Mouse (Mus musculus) stomach, embryonic 14.5 days (tissue): ENCODE measurements around the gene Styk1. TPM values are rescaled to one million over a fixed set of nuclear protein-coding genes. Genes with fewer than 3 reads are reported as not detected.

Experiments
- ATAC-seq: fragments of 200-750 bp; cut with Nextera tagmentation; 2 replicates; pipeline ENCODE4 v1.8.0; 2017; ENCODE audit warnings: low read depth, moderate TSS enrichment; ENCODE audit not compliant: insufficient number of reproducible peaks, insufficient read depth, low FRiP score
- H3K27ac ChIP-seq: fragments of 300-500 bp; sonication (generic); 2 replicates; pipeline ENCODE4 v1.5.1; 2014; ENCODE audit warnings: mild to moderate bottlenecking, low read length, moderate library complexity, mixed read lengths
- H3K27me3 ChIP-seq: fragments of 300-500 bp; sonication (generic); 2 replicates; pipeline ENCODE4 v1.6.1; 2014; ENCODE audit warnings: low read length, control low read depth, mixed read lengths; ENCODE audit not compliant: control insufficient read depth, insufficient read depth
- H3K36me3 ChIP-seq: fragments of 300-500 bp; sonication (generic); 2 replicates; pipeline ENCODE4 v1.6.1; 2014; ENCODE audit warnings: mild to moderate bottlenecking, control low read depth, low read length, moderate library complexity, mixed read lengths; ENCODE audit not compliant: control insufficient read depth, insufficient read depth
- H3K4me1 ChIP-seq: fragments of 300-500 bp; sonication (generic); 2 replicates; pipeline ENCODE4 v1.6.1; 2014; ENCODE audit warnings: low read length, control low read depth, mixed read lengths; ENCODE audit not compliant: control insufficient read depth, insufficient read depth
- H3K4me2 ChIP-seq: fragments of 300-500 bp; sonication (generic); replicated peaks from 2 replicates; pipeline ENCODE4 v1.6.1; 2014; ENCODE audit warnings: low read depth, low read length, control low read depth
- H3K4me3 ChIP-seq: fragments of 300-500 bp; sonication (generic); 2 replicates; pipeline ENCODE4 v1.5.1; 2014; ENCODE audit warnings: low read depth, low read length, control low read depth
- H3K9ac ChIP-seq: fragments of 300-500 bp; sonication (generic); replicated peaks from 2 replicates; pipeline ENCODE4 v1.6.1; 2014; ENCODE audit warnings: low read depth, mild to moderate bottlenecking, control low read depth, low read length, moderate library complexity, mixed read lengths
- H3K9me3 ChIP-seq: fragments of 300-500 bp; sonication (generic); 2 replicates; pipeline ENCODE4 v1.6.1; 2016; ENCODE audit warnings: low read depth, low read length, control low read depth; ENCODE audit not compliant: control insufficient read depth
- WGBS: fragments of 180-500 bp; shearing (Covaris S2); extraction: QIAGEN DNeasy Blood & Tissue Kit; methylation state at CpG from one replicate; pipeline ENCODE4 v1.1.7; 2014; 5-methylcytosine and 5-hydroxymethylcytosine counted together
- polyA plus RNA-seq: library from polyadenylated mRNA; unstranded; fragments of >200 nt; fragmentation: Nextera tagmentation; extraction: Ambion mirVana; gene quantifications from 2 replicates; pipeline ENCODE4 v1.2.1, GENCODE M21; 2014

The Styk1 gene
- polyA plus RNA-seq, 1 experiment from 2014 or later = 7.1 TPM

DNA sequence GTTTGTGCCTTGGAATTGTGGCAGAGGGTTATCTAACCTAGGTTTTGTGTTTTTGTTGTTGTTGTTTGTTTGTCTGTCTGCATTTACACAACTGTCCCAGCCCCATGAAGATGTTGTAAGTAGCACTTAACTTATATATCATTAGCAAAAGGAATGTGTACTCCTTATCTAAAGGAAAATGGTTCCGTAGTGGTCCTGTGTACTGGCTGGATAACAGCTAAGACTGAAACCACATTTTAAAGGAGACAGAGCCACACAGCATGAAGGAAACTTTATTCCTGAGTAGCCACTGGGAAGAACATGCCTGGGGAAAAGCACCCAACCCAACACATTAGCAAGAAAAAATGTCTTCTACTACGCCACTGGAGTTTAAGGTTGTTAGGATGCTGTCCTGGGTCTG is 6.1 kb upstream of the Styk1 start:
- Histone ChIP-seq H3K4me3 (no peak overlapping the region), H3K9me3 (no peaks in the 10 kb centered on the region), H3K4me2 (no peak overlapping the region), H3K36me3 (peaks cover 7% of the 10 kb centered on the region; the same call in 1 of the 2 replicates), H3K9ac (no peak overlapping the region), H3K27me3 (no peaks in the 10 kb centered on the region), H3K27ac (no peak overlapping the region), H3K4me1 (no peaks in the 10 kb centered on the region)
- 80% methylated on average over 2 of the region's 2 CpGs for WGBS
- no peak for ATAC-seq

GRCm38 (mm10) chr6:131354913-131355312 is 1.5 kb upstream of the Styk1 start:
- H3K9ac ChIP-seq = no peak overlapping the region
- no peak overlapping the region for H3K27ac ChIP-seq
- WGBS = 23% methylated on average over 4 of the region's 4 CpGs
- no peak overlapping the region for H3K4me2 ChIP-seq
- H3K27me3 ChIP-seq = no peaks in the 10 kb centered on the region
- no peak overlapping the region for H3K4me3 ChIP-seq
- H3K36me3 ChIP-seq = no peaks in the 10 kb centered on the region
- ATAC-seq = no peak
- no peaks in the 10 kb centered on the region for H3K4me1 ChIP-seq
- no peaks in the 10 kb centered on the region for H3K9me3 ChIP-seq

- no peak overlapping the region for H3K4me2 ChIP-seq
- no peak overlapping the region for H3K9ac ChIP-seq
- WGBS = 65% methylated on average over 2 of the region's 2 CpGs
- no peaks in the 10 kb centered on the region for H3K36me3 ChIP-seq
- H3K9me3 ChIP-seq = no peaks in the 10 kb centered on the region
- no peaks in the 10 kb centered on the region for H3K4me1 ChIP-seq
- no peaks in the 10 kb centered on the region for H3K27me3 ChIP-seq
- ATAC-seq = no peak
- no peak overlapping the region for H3K27ac ChIP-seq
- H3K4me3 ChIP-seq = no peak overlapping the region
Measured at GRCm38 (mm10) chr6:131347026-131347425, 6.4 kb downstream of the Styk1 start.

DNA sequence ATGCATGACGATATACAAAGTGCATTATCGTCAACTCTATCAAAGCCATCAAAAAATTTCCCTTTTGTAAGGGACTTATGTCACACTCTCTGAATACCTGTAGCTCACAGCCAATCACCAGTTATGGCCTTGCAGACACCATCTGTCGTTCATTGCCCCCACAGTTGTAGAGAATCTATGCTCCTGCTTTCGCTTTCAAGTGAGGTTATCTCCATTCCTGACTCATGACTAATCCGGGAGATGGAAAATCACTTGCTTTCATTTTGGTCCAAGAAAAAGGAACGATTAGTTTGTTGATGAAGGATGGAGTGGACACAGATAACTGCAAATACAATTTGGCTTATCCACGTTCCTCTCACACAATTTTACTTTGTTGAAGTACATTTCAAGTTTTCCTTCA is 9.1 kb downstream of the Styk1 start:
- Histone ChIP-seq H3K27me3 (no peaks in the 10 kb centered on the region), H3K36me3 (no peaks in the 10 kb centered on the region), H3K4me2 (no peak overlapping the region), H3K4me1 (no peaks in the 10 kb centered on the region), H3K9me3 (no peaks in the 10 kb centered on the region), H3K27ac (no peak overlapping the region), H3K9ac (no peak overlapping the region), H3K4me3 (no peak overlapping the region)
- WGBS = 80% methylated on average over 7 of the region's 7 CpGs
- no peak for ATAC-seq

DNA sequence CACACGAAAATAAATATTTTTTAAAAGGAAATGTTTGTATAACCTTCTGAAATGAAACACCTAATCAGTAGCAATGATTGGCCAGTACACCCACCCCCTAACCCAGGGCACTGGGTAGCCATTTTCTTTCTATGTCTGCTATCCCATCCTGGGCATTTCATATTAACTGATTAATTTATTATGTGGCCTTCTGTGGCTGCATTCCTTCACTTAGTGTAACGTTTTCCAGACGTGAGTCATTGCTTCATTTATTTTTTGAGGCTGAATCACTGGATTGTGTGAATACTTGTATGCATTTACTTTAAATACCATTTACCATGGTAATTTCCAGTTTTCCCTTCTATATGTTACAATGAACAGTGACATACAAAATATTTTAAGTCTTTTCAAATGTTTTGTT is 13.3 kb downstream of the Styk1 start:
- no peak overlapping the region for H3K27ac ChIP-seq
- no peak overlapping the region for H3K4me2 ChIP-seq
- no peak overlapping the region for H3K9ac ChIP-seq
- no peaks in the 10 kb centered on the region for H3K4me1 ChIP-seq
- WGBS = 55% methylated on average over 3 of the region's 3 CpGs
- no peaks in the 10 kb centered on the region for H3K9me3 ChIP-seq
- no peaks in the 10 kb centered on the region for H3K36me3 ChIP-seq
- H3K27me3 ChIP-seq = no peaks in the 10 kb centered on the region
- no peak overlapping the region for H3K4me3 ChIP-seq
- no peak for ATAC-seq

GRCm38 (mm10) chr6:131339309-131339708 is 14.1 kb downstream of the Styk1 start:
- H3K27me3 ChIP-seq = no peaks in the 10 kb centered on the region
- no peak overlapping the region for H3K9ac ChIP-seq
- no peak overlapping the region for H3K4me2 ChIP-seq
- 83% methylated on average over 3 of the region's 3 CpGs for WGBS
- H3K9me3 ChIP-seq = no peaks in the 10 kb centered on the region
- H3K4me1 ChIP-seq = no peaks in the 10 kb centered on the region
- H3K36me3 ChIP-seq = no peaks in the 10 kb centered on the region
- no peak overlapping the region for H3K27ac ChIP-seq
- ATAC-seq = no peak
- no peak overlapping the region for H3K4me3 ChIP-seq

GRCm38 (mm10) chr6:131338787-131339186 is 14.6 kb downstream of the Styk1 start:
- Histone ChIP-seq H3K9me3 (no peaks in the 10 kb centered on the region), H3K27me3 (no peaks in the 10 kb centered on the region), H3K4me3 (no peak overlapping the region), H3K4me1 (no peaks in the 10 kb centered on the region), H3K36me3 (no peaks in the 10 kb centered on the region), H3K27ac (no peak overlapping the region), H3K9ac (no peak overlapping the region), H3K4me2 (no peak overlapping the region)
- no peak for ATAC-seq
- 74% methylated on average over 1 of the region's 1 CpGs for WGBS

GRCm38 (mm10) chr6:131327076-131327475 is 26.3 kb downstream of the Styk1 start:
- ATAC-seq = no peak
- Histone ChIP-seq H3K4me1 (no peaks in the 10 kb centered on the region), H3K4me3 (no peak overlapping the region), H3K27me3 (no peaks in the 10 kb centered on the region), H3K36me3 (no peaks in the 10 kb centered on the region), H3K9me3 (no peaks in the 10 kb centered on the region), H3K27ac (no peak overlapping the region), H3K4me2 (no peak overlapping the region), H3K9ac (no peak overlapping the region)
- WGBS = 86% methylated on average over 2 of the region's 2 CpGs

GRCm38 (mm10) chr6:131321854-131322639 is 31.4 kb downstream of the Styk1 start:
- H3K36me3 ChIP-seq = no peaks in the 10 kb centered on the region
- no peak for ATAC-seq
- H3K27ac ChIP-seq = no peak overlapping the region
- no peaks in the 10 kb centered on the region for H3K9me3 ChIP-seq
- 62% methylated on average over 3 of the region's 3 CpGs for WGBS
- no peak overlapping the region for H3K9ac ChIP-seq
- H3K27me3 ChIP-seq = no peaks in the 10 kb centered on the region
- H3K4me1 ChIP-seq = no peaks in the 10 kb centered on the region
- H3K4me3 ChIP-seq = no peak overlapping the region
- H3K4me2 ChIP-seq = no peak overlapping the region
